Mouse (Mus musculus) frontal cortex, postnatal 10 days (tissue): ENCODE results near the gene Tsfm.
"Not testable (repeated sequence)": the region's sequence is repeated elsewhere in the genome, so short reads cannot be mapped to it uniquely, and the experiment has no call there.

Experiments used
- DNase-seq, 2 experiments: peaks; one replicate each; pipeline ENCODE4 v3.0.0; 2022; ENCODE audit warnings: low spot score in 2 of 2, mixed read lengths in 1 of 2

The Tsfm gene

GRCm38 (mm10) chr10:127030336-127031296, at the start of gene Tsfm:
Tsfm (minus strand) TSS chr10:127030840.
- peak; percentile 78 to 89 for DNase-seq

- DNase-seq, result peak in 1 of 2 experiments; percentile 59
Observed at GRCm38 (mm10) chr10:127079665-127080391, 49.2 kb upstream of the Tsfm start.

GRCm38 (mm10) chr10:127078677-127079575, 48.3 kb upstream of the Tsfm start:
- peak in 1 of 2 experiments; percentile 61 for DNase-seq

- peak in 1 of 2 experiments; percentile 78 for DNase-seq
Observed at GRCm38 (mm10) chr10:127078001-127078676, 47.5 kb upstream of the Tsfm start.

GRCm38 (mm10) chr10:127077515-127077914, 46.9 kb upstream of the Tsfm start:
- DNase-seq, result no peak

GRCm38 (mm10) chr10:127076082-127076481, 45.4 kb upstream of the Tsfm start:
- no peak for DNase-seq

GRCm38 (mm10) chr10:127075651-127076050, 45.0 kb upstream of the Tsfm start:
- no peak for DNase-seq

GRCm38 (mm10) chr10:127075080-127075479, 44.4 kb upstream of the Tsfm start, which contains the start of gene Agap2:
Agap2 (plus strand) TSS chr10:127075284.
- no peak for DNase-seq

GRCm38 (mm10) chr10:127073981-127074380, 43.3 kb upstream of the Tsfm start:
- no peak for DNase-seq

GRCm38 (mm10) chr10:127072969-127073368, 42.3 kb upstream of the Tsfm start:
- DNase-seq, result not testable (repeated sequence)

GRCm38 (mm10) chr10:127072270-127072669, 41.6 kb upstream of the Tsfm start:
- not testable (repeated sequence) for DNase-seq

- no peak for DNase-seq
Observed at GRCm38 (mm10) chr10:127071203-127071602, 40.6 kb upstream of the Tsfm start.

GRCm38 (mm10) chr10:127070190-127071121, 39.8 kb upstream of the Tsfm start, which contains the start of gene Tspan31:
Tspan31 (minus strand) TSS chr10:127070264.
- peak; percentile 90 to 92 for DNase-seq

- no peak for DNase-seq
Observed at GRCm38 (mm10) chr10:127069281-127070189, 38.9 kb upstream of the Tsfm start.

- no peak for DNase-seq
Observed at GRCm38 (mm10) chr10:127068360-127069038, 37.9 kb upstream of the Tsfm start.

- no peak for DNase-seq
Observed at GRCm38 (mm10) chr10:127066519-127067018, 35.9 kb upstream of the Tsfm start.

- no peak for DNase-seq
Observed at GRCm38 (mm10) chr10:127065981-127066380, 35.3 kb upstream of the Tsfm start.
